ENCODE assay signal across 17 mouse cellular contexts in the genomic region with DNA sequence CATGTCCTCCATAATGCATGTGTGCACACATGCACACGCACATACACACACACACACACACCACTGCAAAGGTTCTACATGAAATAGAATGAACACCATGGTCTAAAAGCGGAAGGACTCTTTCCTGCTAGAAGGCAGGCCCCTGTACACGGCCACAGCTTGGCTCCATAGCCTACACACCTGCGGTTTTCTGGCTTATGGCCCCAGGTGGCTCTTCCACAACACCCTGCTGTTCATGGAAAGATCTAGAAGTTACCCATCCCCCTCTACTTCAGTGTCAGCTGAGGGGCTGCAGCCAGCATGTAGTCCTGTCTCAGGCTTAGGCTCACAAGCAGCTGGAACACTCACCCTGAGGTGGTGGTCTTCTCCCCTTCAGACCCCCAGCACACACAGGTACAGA.
DNase-seq lines count a peak whose midpoint lies in the region; ATAC-seq and TF ChIP-seq lines count a peak whose summit lies in the region.
"Had no signal": no experiment of that assay in that cellular context is flagged by ENCODE, and none has a peak within 500 bp of the region (broad histone marks: within the 10 kb centered on the region; RNA-seq: fewer than 3 reads in every experiment).

No protein-coding gene starts in this region.

- H3K4me2 ChIP-seq in neural tube, embryonic 11.5 days (ENCODE audit: low read depth): no peak overlapping the region
- H3K4me2 ChIP-seq in midbrain, embryonic 15.5 days: no peak overlapping the region
- H3K4me2 ChIP-seq: embryonic facial prominence, embryonic 13.5 days; limb, embryonic 12.5 days; liver, embryonic 13.5 days had no signal

- 0 out of 2 replicates have a peak overlapping the region, but pooled peaks have one; percentile 14 for H3K27ac ChIP-seq in cerebellum, adult 2 months (ENCODE audit: insufficient read depth, low read length)
- peak overlapping the region; percentile 54 for H3K27ac ChIP-seq in neural tube, embryonic 11.5 days (ENCODE audit: low read depth, low read length)
- H3K27ac ChIP-seq in midbrain, embryonic 15.5 days: peak overlapping the region; percentile 63
- H3K27ac ChIP-seq: embryonic facial prominence, embryonic 13.5 days; limb, embryonic 12.5 days; liver, embryonic 13.5 days had no signal

- no peak for TF ChIP-seq CTCF in cerebellum, adult 2 months (IDR thresholded peaks at IDR 0.05; ENCODE audit: borderline replicate concordance, insufficient read depth, low read depth, low read length)
- no peak for TF ChIP-seq CTCF in lung, adult 2 months (IDR thresholded peaks at IDR 0.05; ENCODE audit: insufficient read depth, low read length)

- no peak overlapping the region for H3K4me3 ChIP-seq in cerebellum, adult 2 months (replicated peaks; ENCODE audit: insufficient read depth, low read depth, low read length)
- H3K4me3 ChIP-seq in neural tube, embryonic 11.5 days (ENCODE audit: low read depth, low read length): no peak overlapping the region
- no peak overlapping the region for H3K4me3 ChIP-seq in midbrain, embryonic 15.5 days
- H3K4me3 ChIP-seq in lung, adult 2 months (replicated peaks; ENCODE audit: extremely low read depth, low read depth, low read length): no peak overlapping the region
- H3K4me3 ChIP-seq: embryonic facial prominence, embryonic 13.5 days; limb, embryonic 12.5 days; liver, embryonic 13.5 days; myocyte had no signal

- no peaks in the 10 kb centered on the region for H3K9me3 ChIP-seq in neural tube, embryonic 11.5 days (ENCODE audit: control insufficient read depth, low read length)
- no peaks in the 10 kb centered on the region for H3K9me3 ChIP-seq in midbrain, embryonic 15.5 days
- H3K9me3 ChIP-seq: embryonic facial prominence, embryonic 13.5 days; limb, embryonic 12.5 days; liver, embryonic 13.5 days had no signal

- H3K27me3 ChIP-seq in cerebellum, adult 2 months (ENCODE audit: control insufficient read depth, insufficient read depth, low read length): no peaks in the 10 kb centered on the region
- H3K27me3 ChIP-seq in neural tube, embryonic 11.5 days (ENCODE audit: control insufficient read depth, insufficient read depth, low read length): no peaks in the 10 kb centered on the region
- no peaks in the 10 kb centered on the region for H3K27me3 ChIP-seq in midbrain, embryonic 15.5 days (replicated peaks)
- H3K27me3 ChIP-seq: liver, embryonic 13.5 days had no signal

- H3K4me1 ChIP-seq in cerebellum, adult 2 months (ENCODE audit: control insufficient read depth, insufficient read depth, low read length): peaks cover 73% of the 10 kb centered on the region
- peaks cover 35% of the 10 kb centered on the region for H3K4me1 ChIP-seq in neural tube, embryonic 11.5 days (ENCODE audit: control insufficient read depth, insufficient read depth, low read length)
- H3K4me1 ChIP-seq in midbrain, embryonic 15.5 days: peaks cover 61% of the 10 kb centered on the region
- H3K4me1 ChIP-seq in lung, adult 2 months (ENCODE audit: control insufficient read depth, insufficient read depth, low read length): no peaks in the 10 kb centered on the region
- H3K4me1 ChIP-seq: liver, embryonic 13.5 days had no signal

- DNase-seq in cerebellum, adult 2 months: peak in 1 of 2 experiments; percentile 51
- DNase-seq in cerebellum, adult 11-12 months: no peak
- DNase-seq in neural tube, embryonic 11.5 days (ENCODE audit: low spot score): no peak
- no peak for DNase-seq in neural tube, embryonic 10.5 days (ENCODE audit: extremely low spot score, low spot score)
- DNase-seq in urinary bladder, postnatal 10 days (ENCODE audit: low spot score): no peak
- no peak for DNase-seq in lung, adult 2 months
- DNase-seq: adrenal gland, adult 2 months; cerebellum, adult 18-20 months; gastrocnemius, postnatal 25 days; heart, postnatal 10 days; liver, embryonic 13.5 days had no signal

- H3K9ac ChIP-seq in neural tube, embryonic 11.5 days (ENCODE audit: low read length): no peak overlapping the region
- no peak overlapping the region for H3K9ac ChIP-seq in midbrain, embryonic 15.5 days
- H3K9ac ChIP-seq: embryonic facial prominence, embryonic 13.5 days; limb, embryonic 12.5 days; liver, embryonic 13.5 days had no signal

- no peak for ATAC-seq in neural tube, embryonic 11.5 days (ENCODE audit: insufficient read depth, low FRiP score, low TSS enrichment)
- no peak for ATAC-seq in midbrain, embryonic 15.5 days (replicated peaks)
- ATAC-seq in CD4-positive, CD25-positive, alpha-beta regulatory T cell, adult 4 months: no peak
- ATAC-seq: lung, postnatal 0 days had no signal

- no peaks in the 10 kb centered on the region for H3K36me3 ChIP-seq in neural tube, embryonic 11.5 days (ENCODE audit: control insufficient read depth, insufficient read depth, low read length)
- H3K36me3 ChIP-seq in midbrain, embryonic 15.5 days (replicated peaks): no peaks in the 10 kb centered on the region
- H3K36me3 ChIP-seq: embryonic facial prominence, embryonic 13.5 days; limb, embryonic 12.5 days; liver, embryonic 13.5 days had no signal

- no peak for TF ChIP-seq POLR2A in cerebellum, adult 2 months (IDR thresholded peaks at IDR 0.05; ENCODE audit: borderline replicate concordance, insufficient read depth, low read length)
- no peak for TF ChIP-seq POLR2A in lung, adult 2 months (IDR thresholded peaks at IDR 0.05; ENCODE audit: borderline replicate concordance, extremely low read depth, low read depth, low read length)

- WGBS in cerebellum, adult 2 months: 29% methylated on average over 4 of the region's 4 CpGs
- WGBS in neural tube, embryonic 11.5 days: 88% methylated on average over 4 of the region's 4 CpGs
- 86% methylated on average over 4 of the region's 4 CpGs for WGBS in midbrain, embryonic 15.5 days
- WGBS in lung, adult 2 months: 84% methylated on average over 4 of the region's 4 CpGs
